Mouse (Mus musculus) bone marrow, adult 2 months (tissue): ENCODE measurements around the gene Nudt17. TPM values are rescaled to one million over a fixed set of nuclear protein-coding genes. Genes with fewer than 3 reads are reported as not detected.
"Not testable (repeated sequence)": the region's sequence is repeated elsewhere in the genome, so short reads cannot be mapped to it uniquely, and the experiment has no call there.

Source experiments
- H3K27ac ChIP-seq: fragments of 200-500 bp; 2 replicates; pipeline ENCODE4 v1.5.1; 2012; ENCODE audit warnings: low read depth, mild to moderate bottlenecking, control low read depth, inconsistent platforms, low read length; ENCODE audit not compliant: control insufficient read depth, poor library complexity, insufficient read depth
- H3K4me1 ChIP-seq: fragments of 200-500 bp; 2 replicates; pipeline ENCODE4 v1.6.1; 2011; ENCODE audit warnings: low read length; ENCODE audit not compliant: control insufficient read depth, insufficient read depth
- H3K4me3 ChIP-seq: fragments of 200-500 bp; replicated peaks from 2 replicates; pipeline ENCODE3; 2011; ENCODE audit warnings: mild to moderate bottlenecking, low read depth, low read length, control low read depth; ENCODE audit not compliant: control insufficient read depth
- CTCF ChIP-seq: fragments of 200-500 bp; IDR thresholded peaks from 2 replicates; pipeline ENCODE4 v1.5.1; 2011; ENCODE audit warnings: low read length, control low read depth; ENCODE audit not compliant: control insufficient read depth, insufficient read depth
- POLR2A ChIP-seq: fragments of 200-500 bp; IDR thresholded peaks from 2 replicates; pipeline ENCODE4 v1.6.1; 2011; ENCODE audit warnings: low read depth, mild to moderate bottlenecking, control low read depth, low read length, borderline replicate concordance; ENCODE audit not compliant: control insufficient read depth
- WGBS: fragments of 180-500 bp; shearing (Covaris S2); methylation state at CpG from one replicate; pipeline ENCODE4 v1.1.7; 2018; 5-methylcytosine and 5-hydroxymethylcytosine counted together
- polyA plus RNA-seq: library from polyadenylated mRNA; stranded (reverse); fragments of >200 nt; gene quantifications from 2 replicates; pipeline ENCODE4 v1.2.4, GENCODE M21; 2011; ENCODE audit warnings: low replicate concordance; ENCODE audit not compliant: missing spikeins, insufficient read depth, insufficient read length

Nudt17 gene
- polyA plus RNA-seq, 1 experiment: 1.4 TPM

DNA sequence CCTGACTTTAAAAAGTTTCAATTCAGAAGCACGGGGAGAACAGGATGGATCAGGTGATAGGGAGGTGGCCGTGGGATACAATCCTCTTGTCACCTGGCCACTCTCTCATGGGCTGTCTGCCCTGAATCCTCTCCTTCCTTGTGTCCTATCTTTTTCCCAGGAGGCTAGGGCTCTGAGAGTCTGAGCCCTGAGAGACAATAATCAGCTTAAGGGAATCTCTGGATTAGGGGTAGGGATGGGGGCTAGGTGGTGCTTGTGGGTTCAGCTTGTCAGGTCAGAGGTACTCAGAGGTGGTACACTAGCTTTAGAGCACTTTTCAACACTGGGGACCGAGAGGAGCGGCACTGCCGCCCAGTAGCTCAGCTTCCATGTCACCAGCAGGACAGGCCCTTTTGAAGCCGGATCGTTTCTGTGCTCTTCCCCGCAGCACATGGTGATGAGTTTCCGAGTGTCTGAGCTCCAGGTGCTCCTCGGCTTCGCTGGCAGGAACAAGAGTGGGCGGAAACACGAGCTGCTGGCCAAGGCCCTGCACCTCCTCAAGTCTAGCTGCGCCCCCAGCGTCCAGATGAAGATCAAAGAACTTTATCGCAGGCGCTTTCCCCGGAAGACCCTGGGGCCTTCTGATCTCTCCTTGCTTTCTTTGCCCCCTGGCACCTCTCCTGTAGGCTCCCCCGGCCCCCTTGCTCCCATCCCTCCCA is 9.2 kb downstream of the Nudt17 start:
- TF ChIP-seq POLR2A (no peak), CTCF (no peak)
- WGBS: 90% methylated on average over 19 of the region's 19 CpGs
- Histone ChIP-seq H3K27ac (no peak overlapping the region), H3K4me3 (no peak overlapping the region), H3K4me1 (no peaks in the 10 kb centered on the region; the same call in 1 of the 2 replicates)

DNA sequence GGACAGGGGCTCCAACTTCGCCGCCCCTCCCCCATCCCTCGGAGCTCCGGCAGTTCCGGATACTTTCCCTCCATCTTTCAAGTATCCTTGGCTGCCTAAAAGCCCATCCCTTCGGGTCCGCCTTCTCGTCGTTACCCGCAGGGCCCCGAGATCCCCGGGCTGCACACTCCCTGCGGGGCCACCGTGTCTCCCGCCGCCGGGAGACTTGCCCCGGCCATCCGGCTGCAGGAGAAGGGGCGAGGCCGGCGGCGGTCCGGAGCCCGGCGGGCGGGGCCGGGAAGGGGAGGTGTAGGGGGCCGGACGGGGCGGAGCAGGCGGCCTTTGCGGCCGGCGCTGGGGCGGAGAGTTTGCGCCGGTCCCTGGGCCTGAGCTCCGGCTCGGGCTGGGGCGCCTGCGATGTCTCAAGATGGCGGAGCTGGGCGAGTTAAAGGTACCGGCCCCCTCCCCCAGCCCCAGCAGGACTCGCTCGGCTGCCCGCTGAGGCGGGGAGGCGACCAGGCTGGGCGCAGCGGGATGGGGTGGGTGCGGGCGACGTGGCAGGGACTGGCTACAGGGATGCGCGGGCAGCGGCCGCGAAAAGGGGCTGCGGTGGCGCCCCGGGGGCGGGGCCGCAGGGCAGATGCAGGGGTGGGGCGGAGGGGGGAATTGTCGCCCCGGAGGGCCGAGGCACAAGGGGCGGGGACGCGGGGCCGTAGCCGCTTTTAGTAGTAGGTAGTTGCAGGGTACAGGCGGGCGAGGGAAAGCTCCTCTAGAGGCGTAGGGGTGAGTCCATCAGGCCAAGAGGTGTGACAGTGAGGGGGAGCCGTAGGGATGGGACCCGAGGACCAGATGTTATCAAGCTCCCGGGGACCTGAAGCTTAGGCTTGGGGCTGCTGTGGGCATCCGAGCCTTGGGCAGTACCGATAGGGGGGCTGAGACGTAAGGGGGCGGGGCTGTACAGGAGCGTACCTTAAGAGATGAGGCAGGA is 11.3 kb downstream of the Nudt17 start:
- H3K4me1 ChIP-seq: no peaks in the 10 kb centered on the region; the same call in 1 of the 2 replicates
- H3K27ac ChIP-seq: peak overlapping the region; percentile 99
- TF ChIP-seq POLR2A: 0 out of 2 replicates have a peak, but pooled peaks have one; percentile 24
- TF ChIP-seq CTCF: no peak
- H3K4me3 ChIP-seq: peak overlapping the region; percentile 90
- under 1% methylated on average over 83 of the region's 85 CpGs for WGBS

DNA sequence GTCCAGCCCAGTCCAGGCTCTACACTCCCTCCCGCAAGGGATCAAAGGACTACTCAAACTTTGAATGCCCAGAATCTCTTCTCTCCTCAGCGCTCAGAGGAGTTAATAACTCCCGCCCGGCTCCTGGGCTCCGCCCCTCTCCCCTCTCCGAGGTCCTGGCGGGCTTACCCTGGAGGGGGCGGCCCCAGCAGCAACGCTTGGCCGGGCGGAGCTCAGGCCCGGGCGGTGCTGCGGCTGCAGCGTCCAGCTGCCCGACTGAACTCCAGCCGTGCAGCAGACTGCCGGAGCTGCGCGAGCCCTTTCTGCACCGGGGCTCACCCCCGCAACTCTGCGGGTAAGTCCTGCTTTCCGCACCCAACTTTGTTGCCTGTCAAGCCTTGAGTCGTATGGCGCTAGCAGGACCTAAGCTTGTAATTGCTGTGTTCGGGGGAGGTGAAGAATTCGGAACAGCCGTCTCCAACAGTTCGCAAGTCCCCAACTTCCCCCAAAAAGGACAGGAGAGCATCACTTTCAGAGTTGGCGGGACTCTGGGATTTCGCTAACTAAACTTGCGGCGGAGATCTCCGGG is 12.1 kb downstream of the Nudt17 start, which contains the start of gene Pias3:
TSS of gene Pias3 (plus strand) at position 187 of the 568 bp plus-strand sequence.
- WGBS: 1% methylated on average over 35 of the region's 35 CpGs
- no peak for TF ChIP-seq CTCF
- peak; percentile 64; the same call in 1 of the 2 replicates for TF ChIP-seq POLR2A
- H3K4me1 ChIP-seq: no peaks in the 10 kb centered on the region; the same call in 1 of the 2 replicates
- peak within 1 kb of the TSS; percentile 90 for H3K4me3 ChIP-seq
- H3K27ac ChIP-seq: peak within 1 kb of the TSS; percentile 99

- Histone ChIP-seq H3K4me1 (no peaks in the 10 kb centered on the region; the same call in 1 of the 2 replicates), H3K27ac (no peak overlapping the region), H3K4me3 (no peak overlapping the region)
- WGBS: 42% methylated on average over 1 of the region's 1 CpGs
- TF ChIP-seq CTCF (no peak), POLR2A (no peak)
Observed at GRCm38 (mm10) chr3:96693579-96693978, 14.8 kb downstream of the Nudt17 start.

GRCm38 (mm10) chr3:96692506-96692905 is 15.9 kb downstream of the Nudt17 start:
- TF ChIP-seq CTCF (no peak), POLR2A (no peak)
- Histone ChIP-seq H3K4me3 (no peak overlapping the region), H3K4me1 (no peaks in the 10 kb centered on the region), H3K27ac (no peak overlapping the region)
- WGBS: 31% methylated on average over 3 of the region's 3 CpGs

DNA sequence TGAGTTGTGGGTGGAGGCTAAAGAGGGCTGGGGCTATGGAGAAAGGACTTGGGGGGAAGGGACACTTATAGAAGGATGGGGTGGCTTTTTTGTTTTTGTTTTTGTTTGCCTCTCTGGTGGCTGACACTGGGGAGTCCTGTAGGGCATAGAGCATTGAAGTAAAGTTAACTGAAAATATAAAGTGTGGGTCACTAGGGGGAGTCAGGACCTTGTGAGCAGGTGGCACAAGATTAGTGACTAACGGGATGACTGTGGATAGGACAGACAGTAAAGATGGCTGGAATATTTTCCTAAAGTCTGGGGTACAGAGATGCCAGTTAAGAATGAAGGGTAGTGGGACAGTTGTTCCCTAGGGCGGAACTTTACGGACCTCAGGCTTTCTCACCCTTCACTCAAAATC is 18.1 kb downstream of the Nudt17 start:
- no peak for TF ChIP-seq CTCF
- TF ChIP-seq POLR2A: no peak
- Histone ChIP-seq H3K4me1 (no peaks in the 10 kb centered on the region), H3K4me3 (no peak overlapping the region), H3K27ac (no peak overlapping the region)
- WGBS: 61% methylated on average over 3 of the region's 3 CpGs

- TF ChIP-seq POLR2A (no peak), CTCF (no peak)
- 18% methylated on average over 11 of the region's 11 CpGs for WGBS
- Histone ChIP-seq H3K4me3 (no peak overlapping the region), H3K27ac (no peak overlapping the region), H3K4me1 (no peaks in the 10 kb centered on the region)
Observed at GRCm38 (mm10) chr3:96688854-96689253, 19.5 kb downstream of the Nudt17 start.

- H3K4me3 ChIP-seq, H3K4me1 ChIP-seq, H3K27ac ChIP-seq: not testable (repeated sequence)
- WGBS: 86% methylated on average over 5 of the region's 5 CpGs
Observed at GRCm38 (mm10) chr3:96686057-96686456, 22.3 kb downstream of the Nudt17 start.

DNA sequence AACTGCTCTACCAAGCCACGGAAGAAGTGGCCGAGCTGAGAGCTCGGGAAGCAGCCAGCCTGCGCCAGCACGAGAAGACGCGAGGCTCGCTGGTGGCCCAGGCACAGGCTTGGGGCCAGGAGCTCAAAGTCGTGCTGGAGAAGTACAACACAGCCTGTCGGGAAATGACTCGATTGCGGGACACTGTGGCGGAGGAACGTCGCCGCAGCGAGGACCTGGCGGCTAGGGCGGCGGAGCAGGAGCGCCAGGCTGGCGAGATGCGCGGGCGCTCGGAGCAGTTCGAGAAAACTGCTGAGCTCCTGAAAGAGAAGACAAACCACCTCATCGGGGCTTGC is 23.6 kb downstream of the Nudt17 start:
- WGBS: 23% methylated on average over 28 of the region's 28 CpGs
- no peak for TF ChIP-seq CTCF
- TF ChIP-seq POLR2A: no peak
- no peaks in the 10 kb centered on the region for H3K4me1 ChIP-seq
- H3K4me3 ChIP-seq: no peak overlapping the region
- H3K27ac ChIP-seq: no peak overlapping the region
